Mouse (Mus musculus) limb, embryonic 15.5 days (tissue): ENCODE results near the gene Zfp579. TPM values are rescaled to one million over a fixed set of nuclear protein-coding genes. Genes with fewer than 3 reads are reported as not detected.
A peak's percentile ranks its signal among the peaks of the same experiment; 100 is the strongest.
"Not testable (repeated sequence)": the region's sequence is repeated elsewhere in the genome, so short reads cannot be mapped to it uniquely, and the experiment has no call there.

Source experiments
- ATAC-seq: fragments of 200-750 bp; cut with Nextera tagmentation; 2 replicates; pipeline ENCODE4 v1.8.0; 2017; ENCODE audit warnings: low read depth, moderate TSS enrichment; ENCODE audit not compliant: insufficient number of reproducible peaks, low FRiP score, low TSS enrichment
- H3K27ac ChIP-seq: fragments of 300-500 bp; sonication (generic); 2 replicates; pipeline ENCODE4 v1.5.1; 2015; ENCODE audit warnings: moderate library complexity, mild to moderate bottlenecking, inconsistent platforms
- H3K27me3 ChIP-seq: fragments of 300-500 bp; sonication (generic); 2 replicates; pipeline ENCODE4 v1.6.1; 2015; ENCODE audit warnings: inconsistent platforms
- H3K36me3 ChIP-seq: fragments of 300-500 bp; sonication (generic); 2 replicates; pipeline ENCODE4 v1.6.1; 2015; ENCODE audit warnings: inconsistent platforms
- H3K4me1 ChIP-seq: fragments of 300-500 bp; sonication (generic); 2 replicates; pipeline ENCODE4 v1.6.1; 2015; ENCODE audit warnings: inconsistent platforms
- H3K4me2 ChIP-seq: fragments of 300-500 bp; sonication (generic); 2 replicates; pipeline ENCODE4 v1.6.1; 2015; ENCODE audit warnings: mild to moderate bottlenecking, inconsistent platforms
- H3K4me3 ChIP-seq: fragments of 300-500 bp; sonication (generic); 2 replicates; pipeline ENCODE4 v1.5.1; 2015; ENCODE audit warnings: mild to moderate bottlenecking, inconsistent platforms
- H3K9ac ChIP-seq: fragments of 300-500 bp; sonication (generic); 2 replicates; pipeline ENCODE4 v1.6.1; 2015; ENCODE audit warnings: inconsistent platforms
- H3K9me3 ChIP-seq: fragments of 300-500 bp; sonication (generic); 2 replicates; pipeline ENCODE4 v1.6.1; 2016; ENCODE audit warnings: inconsistent platforms
- WGBS: fragments of 180-500 bp; shearing (Covaris S2); methylation state at CpG from one replicate; pipeline ENCODE4 v1.1.7; 2015; 5-methylcytosine and 5-hydroxymethylcytosine counted together
- polyA plus RNA-seq: library from polyadenylated mRNA; unstranded; fragments of >200 nt; fragmentation: Nextera tagmentation; extraction: Ambion mirVana; gene quantifications from 2 replicates; pipeline ENCODE4 v1.2.1, GENCODE M21; 2015

The Zfp579 gene
- polyA plus RNA-seq, 1 experiment from 2014 or later: 25.4 TPM

DNA sequence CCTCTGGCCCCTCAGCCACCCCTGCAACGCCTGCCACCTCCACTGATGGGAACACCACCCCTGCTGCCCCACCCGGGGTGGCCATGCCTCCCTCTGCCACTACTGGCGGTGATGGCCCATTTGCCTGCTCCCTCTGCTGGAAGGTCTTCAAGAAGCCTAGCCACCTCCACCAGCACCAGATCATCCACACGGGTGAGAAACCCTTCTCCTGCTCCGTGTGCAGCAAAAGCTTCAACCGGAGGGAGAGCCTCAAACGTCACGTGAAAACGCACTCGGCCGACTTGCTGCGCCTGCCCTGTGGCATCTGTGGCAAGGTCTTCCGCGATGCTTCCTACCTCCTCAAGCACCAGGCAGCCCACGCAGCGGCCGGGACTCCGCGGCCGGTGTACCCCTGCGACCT, 34.0 kb upstream of the Zfp579 start:
- H3K9ac ChIP-seq: no peak overlapping the region
- peaks cover 96% of the 10 kb centered on the region for H3K36me3 ChIP-seq
- peaks cover 37% of the 10 kb centered on the region for H3K9me3 ChIP-seq
- H3K27ac ChIP-seq: no peak overlapping the region
- no peaks in the 10 kb centered on the region for H3K27me3 ChIP-seq
- 94% methylated on average over 21 of the region's 21 CpGs for WGBS
- H3K4me1 ChIP-seq: no peaks in the 10 kb centered on the region
- H3K4me3 ChIP-seq: no peak overlapping the region
- no peak overlapping the region for H3K4me2 ChIP-seq
- ATAC-seq: no peak

DNA sequence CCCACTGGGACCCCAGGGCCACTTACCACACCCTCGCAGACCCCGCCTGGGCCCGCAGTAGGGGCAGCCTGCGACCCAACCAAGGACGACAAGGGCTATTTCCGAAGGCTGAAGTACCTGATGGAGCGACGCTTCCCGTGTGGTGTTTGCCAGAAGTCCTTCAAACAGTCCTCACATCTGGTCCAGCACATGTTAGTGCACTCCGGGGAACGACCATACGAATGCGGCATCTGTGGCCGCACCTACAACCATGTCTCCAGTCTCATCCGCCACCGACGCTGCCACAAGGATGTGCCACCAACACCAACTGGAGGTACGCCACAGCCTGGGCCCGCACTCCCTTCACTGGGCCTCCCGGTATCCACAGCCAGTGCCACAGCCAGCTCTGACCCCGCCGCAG, 33.6 kb upstream of the Zfp579 start:
- no peak overlapping the region for H3K4me2 ChIP-seq
- H3K4me3 ChIP-seq: no peak overlapping the region
- WGBS: 92% methylated on average over 22 of the region's 22 CpGs
- H3K4me1 ChIP-seq: no peaks in the 10 kb centered on the region
- H3K9me3 ChIP-seq: peaks cover 37% of the 10 kb centered on the region
- H3K36me3 ChIP-seq: peaks cover 96% of the 10 kb centered on the region
- ATAC-seq: no peak
- no peak overlapping the region for H3K27ac ChIP-seq
- H3K27me3 ChIP-seq: no peaks in the 10 kb centered on the region
- no peak overlapping the region for H3K9ac ChIP-seq

DNA sequence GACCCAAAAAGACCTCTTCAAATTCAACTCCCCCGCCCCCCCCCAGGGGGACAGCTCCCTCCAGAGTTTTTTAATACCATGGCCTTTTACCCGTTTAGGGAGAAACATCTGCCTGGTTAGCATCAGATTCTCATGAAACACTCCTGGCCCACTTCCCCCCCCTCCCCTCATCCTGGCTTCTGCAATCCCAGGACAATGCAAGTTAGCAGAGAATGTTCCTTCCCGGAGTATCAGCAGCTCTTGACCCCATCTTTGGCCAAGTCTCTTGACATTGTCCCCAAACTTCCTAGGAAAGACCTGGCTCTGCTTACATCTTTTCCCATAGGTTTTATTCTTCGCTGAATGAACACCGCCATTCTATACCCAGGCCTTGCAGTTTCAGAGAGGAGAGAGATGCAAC, 25.2 kb upstream of the Zfp579 start:
- peaks cover 50% of the 10 kb centered on the region for H3K36me3 ChIP-seq
- peak overlapping the region; percentile 71 for H3K4me2 ChIP-seq
- H3K9ac ChIP-seq: peak overlapping the region; percentile 87
- no peaks in the 10 kb centered on the region for H3K27me3 ChIP-seq
- H3K9me3 ChIP-seq: no peaks in the 10 kb centered on the region
- 46% methylated on average over 5 of the region's 5 CpGs for WGBS
- peak overlapping the region; percentile 79 for H3K4me3 ChIP-seq
- H3K27ac ChIP-seq: peak overlapping the region; percentile 98
- peaks cover 28% of the 10 kb centered on the region for H3K4me1 ChIP-seq
- ATAC-seq: no peak

DNA sequence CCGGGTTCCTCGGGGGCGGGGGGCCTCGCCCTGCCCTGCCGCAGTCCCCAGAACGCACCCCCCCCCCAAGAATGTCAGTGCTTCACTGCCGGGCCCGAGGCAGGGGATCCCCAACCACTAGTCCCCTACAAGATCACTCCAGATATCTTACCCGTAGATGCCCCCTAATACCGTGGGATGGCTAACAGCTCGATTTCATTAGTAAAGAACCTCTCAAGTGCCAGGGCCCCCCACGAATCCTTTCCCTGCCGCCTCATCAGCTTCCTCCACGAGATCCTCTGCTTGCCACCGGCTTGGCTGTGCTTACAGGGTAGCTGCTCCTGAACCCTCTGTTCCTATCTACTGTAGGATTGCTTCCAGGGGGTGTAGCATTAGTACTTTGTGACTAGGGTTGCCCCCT, 24.7 kb upstream of the Zfp579 start:
- Histone ChIP-seq H3K4me2 (peak overlapping the region; percentile 71), H3K27me3 (no peaks in the 10 kb centered on the region), H3K4me3 (peak overlapping the region; percentile 79), H3K9ac (peak overlapping the region; percentile 87), H3K4me1 (peaks cover 32% of the 10 kb centered on the region), H3K9me3 (no peaks in the 10 kb centered on the region), H3K27ac (peak overlapping the region; percentile 98), H3K36me3 (peaks cover 45% of the 10 kb centered on the region)
- no peak; the same call in 1 of the 2 replicates for ATAC-seq
- WGBS: 0% methylated on average over 14 of the region's 15 CpGs

DNA sequence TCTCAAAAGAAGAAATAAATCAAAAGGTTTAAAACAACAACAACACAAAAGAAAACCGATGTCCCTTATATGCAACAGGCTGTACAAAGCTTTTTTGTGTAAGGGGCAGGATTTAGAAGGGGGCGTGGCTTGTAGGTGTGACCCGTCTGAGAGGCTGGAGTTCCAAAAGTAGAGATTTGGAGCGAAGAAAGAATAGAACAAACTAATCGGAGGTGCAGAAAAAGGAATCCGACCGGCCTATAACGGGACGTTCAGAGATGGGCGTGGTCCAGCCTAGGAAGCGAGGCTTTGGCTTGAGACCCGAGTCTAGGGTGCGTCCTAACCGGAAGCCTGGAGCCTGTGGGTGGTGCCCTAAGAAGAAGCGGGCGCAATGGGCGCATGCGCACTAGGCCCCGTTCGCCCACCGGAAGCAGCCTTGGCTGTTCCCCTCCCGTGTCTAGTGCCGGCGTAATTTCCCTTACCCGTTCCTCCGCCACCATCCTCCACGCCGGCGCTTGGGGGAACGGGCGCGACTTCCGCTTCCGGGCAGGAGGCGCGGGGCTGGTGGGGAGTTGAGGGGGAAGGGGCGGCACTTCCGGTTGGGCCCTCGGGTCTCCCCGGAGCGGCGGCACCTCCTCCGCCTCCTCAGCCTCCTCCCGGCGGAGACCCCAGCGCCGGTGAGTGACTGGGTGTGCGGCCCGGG, 24.2 kb upstream of the Zfp579 start, which contains the start of the genes Zfp865 and Ccdc106:
Zfp865 (plus strand) TSS at position 377 of the 682 bp plus-strand sequence.
Ccdc106 (plus strand) TSS at position 554 of the 682 bp plus-strand sequence.
- Histone ChIP-seq H3K9ac (peak within 1 kb of the TSS; percentile 87), H3K4me1 (peaks cover 32% of the 10 kb centered on the region), H3K4me3 (peak within 1 kb of the TSS; percentile 79), H3K9me3 (no peaks in the 10 kb centered on the region), H3K27me3 (no peaks in the 10 kb centered on the region), H3K27ac (peak within 1 kb of the TSS; percentile 98), H3K4me2 (peak within 1 kb of the TSS; percentile 71), H3K36me3 (peaks cover 40% of the 10 kb centered on the region)
- under 1% methylated on average over 49 of the region's 49 CpGs for WGBS
- peak; percentile 91 for ATAC-seq

DNA sequence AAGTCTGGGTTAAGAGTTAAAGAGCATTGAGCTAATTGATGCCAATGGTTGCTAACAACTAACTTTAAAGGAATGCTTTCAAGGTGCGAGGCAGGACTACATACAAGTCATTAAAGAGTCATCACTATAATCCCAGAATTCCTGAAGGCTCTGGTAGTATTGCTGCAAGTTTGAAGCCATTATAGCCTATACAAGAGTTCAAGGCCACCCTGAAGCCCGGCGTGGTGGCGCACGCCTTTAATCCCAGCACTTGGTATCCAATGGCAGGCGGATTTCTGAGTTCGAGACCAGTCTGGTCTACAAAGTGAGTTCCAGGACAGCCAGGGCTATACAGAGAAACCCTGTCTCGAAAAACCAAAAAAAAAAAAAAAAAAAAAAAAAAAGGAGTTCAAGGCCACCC, 23.6 kb upstream of the Zfp579 start:
- H3K9me3 ChIP-seq, H3K27me3 ChIP-seq, H3K9ac ChIP-seq, ATAC-seq: not testable (repeated sequence)
- peak overlapping the region; percentile 98 for H3K27ac ChIP-seq
- peak overlapping the region; percentile 71 for H3K4me2 ChIP-seq
- peaks cover 34% of the 10 kb centered on the region for H3K36me3 ChIP-seq
- 15% methylated on average over 8 of the region's 8 CpGs for WGBS
- H3K4me1 ChIP-seq: peaks cover 32% of the 10 kb centered on the region
- peak overlapping the region; percentile 79 for H3K4me3 ChIP-seq

DNA sequence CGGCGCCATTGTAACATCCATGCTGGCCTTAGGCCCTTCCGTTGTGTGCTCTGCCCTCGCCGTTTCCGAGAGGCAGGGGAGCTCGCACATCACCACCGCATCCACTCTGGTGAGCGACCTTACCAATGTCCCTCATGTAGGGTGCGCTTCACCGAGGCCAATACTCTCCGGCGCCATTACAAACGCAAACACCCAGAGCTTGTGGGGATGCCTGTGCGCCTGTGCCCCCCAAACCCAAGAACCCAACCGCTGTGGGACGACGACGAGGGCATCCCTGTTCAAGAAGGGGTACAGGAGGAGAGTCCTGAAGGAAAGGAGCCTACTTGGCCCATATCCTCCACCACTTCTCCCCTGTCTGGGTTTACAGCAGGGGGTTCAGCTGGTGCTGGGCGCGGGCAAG, 22.0 kb upstream of the Zfp579 start:
- no peak for ATAC-seq
- 96% methylated on average over 21 of the region's 21 CpGs for whole genome bisulfite sequencing
- no peaks in the 10 kb centered on the region for H3K27me3 ChIP-seq
- no peak overlapping the region for H3K4me2 ChIP-seq
- no peaks in the 10 kb centered on the region for H3K9me3 ChIP-seq
- peaks cover 32% of the 10 kb centered on the region for H3K4me1 ChIP-seq
- no peak overlapping the region for H3K4me3 ChIP-seq
- H3K27ac ChIP-seq: no peak overlapping the region
- H3K36me3 ChIP-seq: peaks cover 21% of the 10 kb centered on the region
- no peak overlapping the region for H3K9ac ChIP-seq

DNA sequence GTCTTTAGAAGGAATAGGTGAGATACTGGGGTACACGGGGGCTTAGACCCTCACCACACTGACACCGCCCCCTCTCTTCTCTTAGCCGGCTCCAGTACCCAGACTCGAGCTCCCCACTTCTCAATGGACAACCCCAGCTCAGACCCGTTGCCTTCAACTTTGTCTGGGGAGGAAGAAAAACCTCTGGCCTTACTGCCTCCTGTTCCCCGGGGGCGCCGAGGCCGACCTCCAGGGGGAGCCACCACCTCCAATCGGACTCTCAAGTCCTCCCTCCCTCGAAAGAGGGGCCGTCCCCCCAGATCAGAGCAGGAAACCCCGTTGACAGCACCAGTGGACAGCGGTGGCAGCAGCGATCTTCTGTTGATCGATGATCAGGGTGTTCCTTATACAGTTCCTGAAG, 21.4 kb upstream of the Zfp579 start:
- Histone ChIP-seq H3K4me1 (peaks cover 34% of the 10 kb centered on the region), H3K27ac (no peak overlapping the region), H3K27me3 (no peaks in the 10 kb centered on the region), H3K9me3 (no peaks in the 10 kb centered on the region), H3K36me3 (peaks cover 21% of the 10 kb centered on the region), H3K4me3 (no peak overlapping the region), H3K9ac (no peak overlapping the region), H3K4me2 (no peak overlapping the region)
- ATAC-seq: no peak
- 96% methylated on average over 16 of the region's 16 CpGs for WGBS

DNA sequence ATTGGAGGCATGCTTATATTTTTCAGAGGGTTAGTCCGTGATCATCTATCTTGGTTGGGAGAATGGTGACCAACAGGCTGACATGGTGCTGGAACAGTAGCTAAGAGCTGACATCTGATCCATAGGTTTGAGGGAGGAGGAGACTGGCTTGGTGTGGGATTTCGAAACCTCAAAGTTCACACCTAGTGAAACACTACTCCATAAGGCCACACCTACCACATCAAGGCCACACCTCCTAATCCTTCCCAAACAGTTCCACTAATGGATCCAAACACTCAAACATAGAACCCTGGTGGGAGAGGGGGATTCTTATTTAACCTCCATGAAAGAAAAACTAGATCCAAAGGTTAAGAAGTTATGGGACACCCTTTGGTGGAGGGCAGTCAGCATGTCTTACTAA, 21.0 kb upstream of the Zfp579 start:
- 94% methylated on average over 2 of the region's 2 CpGs for WGBS
- H3K4me1 ChIP-seq: peaks cover 30% of the 10 kb centered on the region
- no peak for ATAC-seq
- no peak overlapping the region for H3K27ac ChIP-seq
- H3K4me2 ChIP-seq: no peak overlapping the region
- H3K4me3 ChIP-seq: no peak overlapping the region
- H3K27me3 ChIP-seq: no peaks in the 10 kb centered on the region
- H3K9ac ChIP-seq: no peak overlapping the region
- no peaks in the 10 kb centered on the region for H3K9me3 ChIP-seq
- peaks cover 19% of the 10 kb centered on the region for H3K36me3 ChIP-seq

DNA sequence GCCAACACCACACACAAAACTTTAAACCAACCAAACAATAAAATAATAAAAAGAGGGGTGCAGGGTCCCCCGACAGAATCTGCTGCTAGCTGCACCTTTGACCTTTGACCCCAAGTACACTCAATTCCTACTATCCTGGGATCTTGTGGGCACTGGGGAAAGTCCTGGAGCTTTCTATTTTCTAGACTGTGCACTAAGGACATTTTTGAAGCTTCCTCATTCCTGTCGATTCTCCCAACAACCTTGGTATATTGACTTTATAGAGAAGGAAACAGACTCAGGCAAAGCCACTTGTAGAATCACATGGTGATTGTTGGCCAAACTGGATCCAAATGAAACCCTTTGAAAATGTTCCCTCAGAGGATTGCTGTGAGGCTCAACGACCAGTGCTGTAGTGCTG, 20.1 kb upstream of the Zfp579 start:
- ATAC-seq: no peak
- no peaks in the 10 kb centered on the region for H3K9me3 ChIP-seq
- H3K4me3 ChIP-seq: peak overlapping the region; percentile 74
- H3K4me2 ChIP-seq: peak overlapping the region; percentile 64
- H3K4me1 ChIP-seq: peaks cover 21% of the 10 kb centered on the region
- H3K36me3 ChIP-seq: peaks cover 27% of the 10 kb centered on the region
- no peaks in the 10 kb centered on the region for H3K27me3 ChIP-seq
- peak overlapping the region; percentile 99 for H3K27ac ChIP-seq
- peak overlapping the region; percentile 52; the same call in 1 of the 2 replicates for H3K9ac ChIP-seq
- WGBS: 63% methylated on average over 3 of the region's 3 CpGs

DNA sequence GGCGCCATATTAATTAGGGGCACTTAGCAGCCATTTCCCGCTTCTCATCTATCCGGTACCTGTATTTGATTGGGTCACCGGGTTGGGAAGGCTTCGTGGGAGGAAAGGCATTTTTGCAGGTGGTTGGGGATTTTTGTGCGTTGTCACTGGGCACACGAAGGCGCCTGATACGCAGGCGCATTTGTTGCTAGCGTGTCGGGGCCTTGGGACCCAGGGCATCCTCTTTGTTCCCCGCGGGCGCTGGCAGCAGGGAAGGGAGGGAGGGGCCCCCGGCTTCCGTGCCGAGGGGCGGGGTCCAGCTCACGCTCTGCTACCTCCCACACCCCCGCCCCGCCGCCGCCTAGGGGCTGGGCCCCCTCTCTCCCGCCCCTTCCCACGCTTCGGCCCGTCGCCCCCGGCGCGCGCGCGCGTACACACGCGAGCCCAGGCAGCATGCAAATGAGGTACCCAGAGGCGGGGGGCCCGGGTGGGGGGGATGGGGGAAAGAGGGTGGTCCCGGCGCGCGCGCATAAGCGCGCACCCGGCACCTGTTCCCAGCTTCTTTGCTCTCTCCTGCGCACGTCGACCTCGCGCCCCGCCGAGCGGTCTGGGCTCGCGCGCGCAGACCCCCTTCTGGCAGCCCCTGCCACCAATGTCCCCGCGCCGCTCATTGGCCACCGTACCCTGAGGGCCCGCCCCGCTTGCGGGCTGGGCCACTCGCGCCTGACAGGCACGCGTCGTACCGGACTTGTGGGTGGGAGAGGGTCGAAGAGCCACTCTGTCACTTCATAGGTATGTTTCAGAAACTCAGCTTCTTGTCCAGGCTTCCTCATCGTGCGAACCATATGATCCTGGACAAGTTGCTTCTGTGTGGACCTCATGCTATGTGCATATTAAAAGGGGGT, 19.4 kb upstream of the Zfp579 start, which contains the start of gene Gm44973:
Gm44973 (plus strand) TSS at position 379 of the 884 bp plus-strand sequence.
- Histone ChIP-seq H3K27ac (peak within 1 kb of the TSS; percentile 99), H3K9ac (peak within 1 kb of the TSS; percentile 74), H3K9me3 (no peaks in the 10 kb centered on the region), H3K4me2 (peak within 1 kb of the TSS; percentile 64), H3K27me3 (no peaks in the 10 kb centered on the region), H3K4me1 (peaks cover 19% of the 10 kb centered on the region; the same call in 1 of the 2 replicates), H3K36me3 (peaks cover 34% of the 10 kb centered on the region), H3K4me3 (peak within 1 kb of the TSS; percentile 74)
- under 1% methylated on average over 55 of the region's 76 CpGs for WGBS
- ATAC-seq: peak; percentile 83
